Mouse (Mus musculus) stomach, embryonic 14.5 days (tissue): Measurements from ENCODE around the gene Plekhh3. TPM values are rescaled to one million over a fixed set of nuclear protein-coding genes. Genes with fewer than 3 reads are reported as not detected.

ENCODE experiments used
- ATAC-seq: fragments of 200-750 bp; cut with Nextera tagmentation; 2 replicates; pipeline ENCODE4 v1.8.0; 2017; ENCODE audit warnings: low read depth, moderate TSS enrichment; ENCODE audit not compliant: insufficient number of reproducible peaks, insufficient read depth, low FRiP score
- H3K27ac ChIP-seq: fragments of 300-500 bp; sonication (generic); 2 replicates; pipeline ENCODE4 v1.5.1; 2014; ENCODE audit warnings: mild to moderate bottlenecking, low read length, moderate library complexity, mixed read lengths
- H3K27me3 ChIP-seq: fragments of 300-500 bp; sonication (generic); 2 replicates; pipeline ENCODE4 v1.6.1; 2014; ENCODE audit warnings: low read length, control low read depth, mixed read lengths; ENCODE audit not compliant: control insufficient read depth, insufficient read depth
- H3K36me3 ChIP-seq: fragments of 300-500 bp; sonication (generic); 2 replicates; pipeline ENCODE4 v1.6.1; 2014; ENCODE audit warnings: mild to moderate bottlenecking, control low read depth, low read length, moderate library complexity, mixed read lengths; ENCODE audit not compliant: control insufficient read depth, insufficient read depth
- H3K4me1 ChIP-seq: fragments of 300-500 bp; sonication (generic); 2 replicates; pipeline ENCODE4 v1.6.1; 2014; ENCODE audit warnings: low read length, control low read depth, mixed read lengths; ENCODE audit not compliant: control insufficient read depth, insufficient read depth
- H3K4me2 ChIP-seq: fragments of 300-500 bp; sonication (generic); replicated peaks from 2 replicates; pipeline ENCODE4 v1.6.1; 2014; ENCODE audit warnings: low read depth, low read length, control low read depth
- H3K4me3 ChIP-seq: fragments of 300-500 bp; sonication (generic); 2 replicates; pipeline ENCODE4 v1.5.1; 2014; ENCODE audit warnings: low read depth, low read length, control low read depth
- H3K9ac ChIP-seq: fragments of 300-500 bp; sonication (generic); replicated peaks from 2 replicates; pipeline ENCODE4 v1.6.1; 2014; ENCODE audit warnings: low read depth, mild to moderate bottlenecking, control low read depth, low read length, moderate library complexity, mixed read lengths
- H3K9me3 ChIP-seq: fragments of 300-500 bp; sonication (generic); 2 replicates; pipeline ENCODE4 v1.6.1; 2016; ENCODE audit warnings: low read depth, low read length, control low read depth; ENCODE audit not compliant: control insufficient read depth
- WGBS: fragments of 180-500 bp; shearing (Covaris S2); extraction: QIAGEN DNeasy Blood & Tissue Kit; methylation state at CpG from one replicate; pipeline ENCODE4 v1.1.7; 2014; 5-methylcytosine and 5-hydroxymethylcytosine counted together
- polyA plus RNA-seq: library from polyadenylated mRNA; unstranded; fragments of >200 nt; fragmentation: Nextera tagmentation; extraction: Ambion mirVana; gene quantifications from 2 replicates; pipeline ENCODE4 v1.2.1, GENCODE M21; 2014

Gene Plekhh3
- polyA plus RNA-seq, 1 experiment from 2014 or later: 26.0 TPM

DNA sequence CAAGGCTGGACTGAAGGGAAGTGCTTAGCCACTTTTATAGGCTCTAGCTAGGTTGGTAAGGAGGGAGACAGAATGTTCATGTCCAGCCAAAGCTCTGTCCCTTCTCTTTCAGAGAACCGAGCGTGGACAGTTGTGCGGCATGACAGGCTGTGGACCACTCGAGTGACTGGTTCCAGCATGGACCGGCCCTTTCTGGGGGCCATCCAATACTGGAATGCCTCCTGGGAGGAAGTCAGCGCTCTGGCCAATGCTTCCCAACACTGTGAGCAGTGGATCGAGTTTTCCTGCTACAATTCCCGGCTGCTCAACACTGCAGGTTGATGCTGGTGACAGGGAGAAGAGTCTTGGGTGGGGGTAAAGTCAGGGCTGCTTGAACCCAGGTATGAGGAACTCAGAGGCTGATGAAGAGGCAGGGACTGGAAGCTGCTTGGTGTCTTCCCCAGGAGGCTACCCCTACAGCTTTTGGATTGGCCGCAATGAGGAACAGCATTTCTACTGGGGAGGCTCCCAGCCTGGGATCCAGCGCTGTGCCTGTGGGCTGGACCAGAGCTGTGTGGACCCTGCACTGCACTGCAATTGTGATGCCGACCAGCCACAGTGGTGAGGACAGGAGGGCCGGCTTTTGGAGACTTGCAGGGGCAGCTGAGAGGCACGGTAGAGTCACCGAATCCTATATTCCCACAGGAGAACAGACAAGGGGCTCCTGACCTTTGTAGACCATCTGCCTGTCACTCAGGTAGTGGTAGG lies 11.8 kb upstream of the Plekhh3 start:
- H3K27ac ChIP-seq: no peak overlapping the region
- H3K4me2 ChIP-seq: no peak overlapping the region
- no peaks in the 10 kb centered on the region for H3K27me3 ChIP-seq
- no peaks in the 10 kb centered on the region for H3K9me3 ChIP-seq
- 79% methylated on average over 14 of the region's 14 CpGs for WGBS
- no peaks in the 10 kb centered on the region for H3K36me3 ChIP-seq
- ATAC-seq: no peak
- no peak overlapping the region for H3K9ac ChIP-seq
- no peaks in the 10 kb centered on the region for H3K4me1 ChIP-seq
- H3K4me3 ChIP-seq: no peak overlapping the region

GRCm38 (mm10) chr11:101181961-101182360 lies 10.8 kb upstream of the Plekhh3 start:
- 89% methylated on average over 11 of the region's 11 CpGs for whole genome bisulfite sequencing
- H3K4me1 ChIP-seq: 0 out of 2 replicates have a peak, but pooled peaks cover 3% of the 10 kb centered on the region
- H3K9me3 ChIP-seq: no peaks in the 10 kb centered on the region
- H3K9ac ChIP-seq: no peak overlapping the region
- no peaks in the 10 kb centered on the region for H3K36me3 ChIP-seq
- no peak overlapping the region for H3K27ac ChIP-seq
- H3K4me2 ChIP-seq: no peak overlapping the region
- H3K27me3 ChIP-seq: peaks cover 6% of the 10 kb centered on the region; the same call in 1 of the 2 replicates
- no peak overlapping the region for H3K4me3 ChIP-seq
- ATAC-seq: no peak

DNA sequence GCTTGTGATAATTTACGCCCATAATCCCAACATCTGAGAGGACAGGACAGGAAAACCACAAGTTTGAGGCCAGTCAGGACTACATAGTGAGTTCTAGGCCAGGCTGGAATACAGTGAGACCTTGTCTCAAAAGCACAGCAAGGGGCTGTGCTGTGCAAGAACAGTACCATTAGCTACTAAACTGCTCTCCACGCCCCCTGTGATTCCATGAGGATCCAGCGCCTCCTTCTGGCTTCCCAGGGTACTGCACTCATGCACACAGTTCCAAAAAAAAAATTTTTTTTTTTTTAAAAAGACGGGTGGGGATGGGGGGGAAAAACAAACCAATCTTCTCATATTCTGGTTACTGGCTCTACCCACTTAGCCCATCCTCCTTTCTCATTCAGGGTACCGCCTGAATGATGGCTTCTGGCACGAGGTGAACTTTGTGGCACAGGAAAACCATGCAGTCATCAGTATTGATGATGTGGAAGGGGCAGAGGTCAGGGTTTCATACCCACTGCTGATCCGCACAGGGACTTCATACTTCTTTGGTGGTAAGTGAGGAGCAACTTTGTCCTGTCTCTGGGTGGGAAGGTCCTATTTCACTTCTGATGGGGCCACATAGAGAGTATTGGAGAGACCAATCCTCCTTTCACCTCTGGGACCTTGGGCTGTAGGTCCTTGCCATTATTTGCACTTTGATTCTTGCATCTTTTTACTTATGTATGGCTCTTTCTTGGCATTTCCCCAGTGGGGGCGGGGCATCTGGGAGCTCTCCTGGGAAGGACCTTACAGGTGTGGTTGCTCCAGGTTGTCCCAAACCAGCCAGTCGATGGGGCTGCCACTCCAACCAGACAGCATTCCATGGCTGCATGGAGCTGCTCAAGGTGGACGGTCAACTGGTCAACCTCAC lies 9.9 kb upstream of the Plekhh3 start:
- Histone ChIP-seq H3K27ac (no peak overlapping the region), H3K9ac (no peak overlapping the region), H3K4me2 (no peak overlapping the region), H3K9me3 (no peaks in the 10 kb centered on the region), H3K36me3 (no peaks in the 10 kb centered on the region), H3K4me3 (no peak overlapping the region), H3K4me1 (0 out of 2 replicates have a peak, but pooled peaks cover 3% of the 10 kb centered on the region), H3K27me3 (peaks cover 8% of the 10 kb centered on the region; the same call in 1 of the 2 replicates)
- 41% methylated on average over 10 of the region's 10 CpGs for WGBS
- no peak for ATAC-seq

DNA sequence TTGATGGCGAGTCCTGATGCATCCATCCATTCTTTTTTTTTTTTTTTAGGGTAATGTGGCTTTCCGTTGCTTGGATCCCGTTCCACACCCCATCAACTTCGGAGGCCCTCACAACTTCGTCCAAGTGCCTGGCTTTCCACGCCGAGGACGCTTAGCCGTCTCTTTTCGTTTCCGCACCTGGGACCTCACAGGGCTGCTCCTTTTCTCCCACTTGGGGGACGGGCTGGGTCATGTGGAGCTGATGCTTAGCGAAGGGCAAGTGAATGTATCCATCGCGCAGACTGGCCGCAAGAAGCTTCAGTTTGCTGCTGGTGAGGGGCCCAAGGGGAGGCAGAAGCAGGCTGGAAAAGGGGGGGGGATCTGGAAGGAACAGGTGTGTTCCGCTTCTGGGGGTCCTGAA lies 9.1 kb upstream of the Plekhh3 start:
- peaks cover 8% of the 10 kb centered on the region; the same call in 1 of the 2 replicates for H3K27me3 ChIP-seq
- peaks cover 4% of the 10 kb centered on the region; the same call in 1 of the 2 replicates for H3K4me1 ChIP-seq
- no peak overlapping the region for H3K9ac ChIP-seq
- ATAC-seq: no peak
- no peak overlapping the region for H3K4me3 ChIP-seq
- no peak overlapping the region for H3K4me2 ChIP-seq
- no peaks in the 10 kb centered on the region for H3K36me3 ChIP-seq
- no peak overlapping the region for H3K27ac ChIP-seq
- 54% methylated on average over 17 of the region's 17 CpGs for WGBS
- no peaks in the 10 kb centered on the region for H3K9me3 ChIP-seq

DNA sequence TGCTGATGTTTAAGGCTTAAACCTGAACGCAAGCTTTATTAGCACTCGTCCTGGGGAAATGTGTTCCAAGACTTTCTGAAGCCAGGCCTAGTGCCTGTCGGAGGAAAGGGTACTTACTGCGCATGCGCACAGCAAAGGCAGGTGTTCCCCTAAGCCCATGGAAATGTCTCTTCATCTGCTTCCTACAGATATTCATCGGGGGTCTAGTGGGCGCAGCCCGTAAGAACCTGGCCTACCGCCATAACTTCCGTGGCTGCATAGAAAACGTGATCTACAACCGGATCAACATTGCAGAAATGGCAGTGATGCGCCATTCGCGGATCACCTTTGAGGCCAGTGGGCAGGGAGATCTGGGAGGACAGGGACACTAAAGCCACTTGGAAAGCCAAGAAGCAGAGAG lies 8.2 kb upstream of the Plekhh3 start:
- 78% methylated on average over 15 of the region's 15 CpGs for WGBS
- ATAC-seq: no peak
- peaks cover 8% of the 10 kb centered on the region; the same call in 1 of the 2 replicates for H3K27me3 ChIP-seq

DNA sequence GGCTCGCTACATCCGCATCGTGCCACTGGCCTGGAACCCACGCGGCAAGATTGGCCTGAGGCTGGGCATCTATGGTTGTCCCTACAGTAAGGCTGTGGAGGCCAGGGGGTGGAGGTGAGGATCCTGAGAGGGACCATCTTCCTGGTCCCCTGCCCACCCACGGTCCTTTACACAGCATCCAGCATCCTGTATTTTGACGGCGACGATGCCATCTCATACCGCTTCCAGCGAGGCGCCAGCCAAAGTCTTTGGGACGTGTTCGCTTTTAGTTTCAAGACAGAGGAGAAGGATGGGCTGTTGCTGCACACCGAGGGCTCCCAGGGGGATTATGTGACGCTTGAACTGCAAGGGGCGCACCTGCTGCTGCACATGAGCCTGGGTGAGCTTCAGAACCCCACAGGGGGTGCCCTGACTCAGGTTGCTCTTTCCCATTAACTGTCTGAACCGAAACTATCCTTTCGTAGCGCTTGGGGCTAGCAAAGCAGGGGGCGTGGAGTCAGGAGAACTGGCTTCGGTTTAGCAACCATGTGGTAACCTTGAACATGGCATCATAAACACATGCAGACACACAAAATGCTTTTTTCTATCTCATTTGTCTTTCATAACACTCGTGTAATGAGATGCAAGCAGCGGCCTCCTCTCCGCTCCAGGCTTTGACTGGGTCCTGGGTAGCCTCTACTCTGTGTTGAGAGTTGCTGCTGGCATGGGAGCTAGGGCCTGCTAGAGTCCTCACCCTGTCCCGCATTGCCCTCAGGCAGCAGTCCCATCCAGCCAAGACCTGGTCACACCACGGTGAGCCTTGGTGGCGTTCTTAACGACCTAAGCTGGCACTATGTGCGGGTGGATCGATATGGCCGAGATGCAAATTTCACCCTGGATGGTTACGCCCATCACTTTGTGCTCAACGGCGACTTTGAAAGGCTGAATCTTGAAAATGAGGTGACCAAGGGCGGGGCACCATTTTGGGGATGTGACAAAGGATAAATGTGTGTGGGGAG lies 7.2 kb upstream of the Plekhh3 start:
- Histone ChIP-seq H3K4me2 (no peak overlapping the region), H3K27ac (no peak overlapping the region), H3K4me1 (peaks cover 22% of the 10 kb centered on the region), H3K36me3 (no peaks in the 10 kb centered on the region), H3K27me3 (peaks cover 8% of the 10 kb centered on the region; the same call in 1 of the 2 replicates), H3K4me3 (no peak overlapping the region), H3K9ac (no peak overlapping the region), H3K9me3 (no peaks in the 10 kb centered on the region)
- no peak for ATAC-seq
- 60% methylated on average over 36 of the region's 36 CpGs for WGBS

More for the DNA sequence above, 8.2 kb upstream of the Plekhh3 start:
- Histone ChIP-seq H3K36me3 (no peaks in the 10 kb centered on the region), H3K4me1 (peaks cover 13% of the 10 kb centered on the region), H3K4me3 (no peak overlapping the region), H3K9me3 (no peaks in the 10 kb centered on the region), H3K27ac (no peak overlapping the region), H3K9ac (no peak overlapping the region), H3K4me2 (no peak overlapping the region)

GRCm38 (mm10) chr11:101176933-101177773 lies 6.0 kb upstream of the Plekhh3 start:
- no peak overlapping the region for H3K9ac ChIP-seq
- H3K27me3 ChIP-seq: peaks cover 8% of the 10 kb centered on the region; the same call in 1 of the 2 replicates
- WGBS: 33% methylated on average over 22 of the region's 22 CpGs
- no peaks in the 10 kb centered on the region for H3K36me3 ChIP-seq
- no peak overlapping the region for H3K27ac ChIP-seq
- peak overlapping the region; percentile 49 for H3K4me2 ChIP-seq
- peaks cover 33% of the 10 kb centered on the region for H3K4me1 ChIP-seq
- H3K9me3 ChIP-seq: no peaks in the 10 kb centered on the region
- H3K4me3 ChIP-seq: peak overlapping the region; percentile 6; the same call in 1 of the 2 replicates
- no peak for ATAC-seq
